Mouse (Mus musculus): ENCODE data around the gene Zfp53. TPM values are rescaled to one million over a fixed set of nuclear protein-coding genes. Genes with fewer than 3 reads are reported as not detected.
A peak's percentile ranks its signal among the peaks of the same experiment; 100 is the strongest.
"Not testable (repeated sequence)": the region's sequence is repeated elsewhere in the genome, so short reads cannot be mapped to it uniquely, and the experiment has no call there.

The Zfp53 gene
- polyA plus RNA-seq (2012; ENCODE audit: insufficient read depth, insufficient read length, low replicate concordance, missing spikeins): not detected in 2 replicates

DNA sequence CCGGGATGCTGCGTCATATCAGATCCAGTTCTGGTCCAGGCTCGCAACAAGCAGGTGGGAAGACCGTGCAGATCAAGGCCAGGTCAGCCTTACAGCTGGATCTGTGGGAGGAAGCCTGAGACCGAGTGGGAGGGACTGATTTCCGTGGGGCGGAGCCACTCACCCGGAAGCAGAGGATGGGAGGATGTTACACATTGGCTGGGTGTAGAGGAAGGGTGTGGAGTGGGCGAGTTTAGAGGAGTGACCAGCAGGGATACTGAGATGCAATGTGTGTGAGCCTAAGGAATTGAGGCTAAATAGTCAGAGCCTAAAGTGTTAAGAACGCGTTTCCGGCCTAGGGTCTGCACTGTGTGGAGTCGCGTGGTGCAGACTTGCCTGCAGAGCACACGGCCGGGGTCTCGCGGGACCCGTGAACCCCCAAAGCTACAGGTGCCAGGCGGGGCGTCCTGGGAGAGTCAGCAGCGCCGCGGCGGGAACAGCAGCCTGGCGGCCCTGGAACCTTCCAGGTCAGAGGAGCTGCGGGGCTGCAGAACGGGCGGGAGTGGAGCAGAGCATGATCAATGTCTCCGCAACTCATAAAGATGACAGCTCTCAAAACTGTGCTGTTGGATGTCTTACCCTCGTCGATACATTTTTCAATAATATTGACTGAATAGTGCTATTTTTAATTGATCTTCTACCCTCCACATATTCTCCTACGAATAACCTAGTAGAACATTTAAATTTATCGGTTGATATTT, at the start of gene Zfp53:
TSS of gene Zfp53 (plus strand) at position 239 of the 740 bp plus-strand sequence.
- no peak within 1 kb of the TSS; the same call in 1 of the 2 replicates for H3K27ac ChIP-seq (ENCODE audit: insufficient read depth, low read depth, low read length)
- H3K4me1 ChIP-seq (ENCODE audit: control insufficient read depth, insufficient read depth, low read length): no peaks in the 10 kb centered on the region
- under 1% methylated on average over 34 of the region's 34 CpGs for WGBS

DNA sequence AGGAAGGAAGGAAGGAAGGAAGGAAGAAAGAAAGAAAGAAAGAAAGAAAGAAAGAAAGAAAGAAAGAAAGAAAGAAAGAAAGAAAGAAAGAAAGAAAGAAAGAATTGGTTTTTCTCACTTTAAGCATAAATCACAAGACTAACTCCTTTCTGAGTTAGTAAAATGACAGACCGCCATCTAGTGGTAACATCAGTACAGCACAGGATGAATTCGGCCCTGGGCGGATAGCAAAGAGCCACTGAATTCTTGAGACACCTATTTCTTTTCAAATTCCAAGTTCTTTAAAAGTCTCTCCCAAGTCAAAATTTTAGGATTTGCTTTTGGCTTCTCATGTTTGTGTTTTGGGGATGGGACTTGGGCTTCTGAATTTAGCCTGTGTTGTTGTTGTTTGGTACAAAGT, 39.1 kb upstream of the Zfp53 start:
- Histone ChIP-seq H3K4me3 (ENCODE audit: insufficient read depth, low read depth, low read length) (peak overlapping the region; percentile 85), H3K4me1 (ENCODE audit: control insufficient read depth, insufficient read depth, low read length) (0 out of 2 replicates have a peak, but pooled peaks cover 2% of the 10 kb centered on the region), H3K27ac (ENCODE audit: insufficient read depth, low read depth, low read length) (peak overlapping the region; percentile 53; the same call in 1 of the 2 replicates)
- WGBS: 0% methylated on average over 3 of the region's 3 CpGs
- TF ChIP-seq POLR2A (IDR thresholded peaks at IDR 0.05; ENCODE audit: insufficient read depth, low read depth, low read length) (no peak), CTCF (IDR thresholded peaks at IDR 0.05; ENCODE audit: insufficient read depth, low read depth, low read length) (no peak)

More for the DNA sequence above, at the start of gene Zfp53:
- H3K4me3 ChIP-seq (ENCODE audit: insufficient read depth, low read depth, low read length): peak within 1 kb of the TSS; percentile 71
- no peak for TF ChIP-seq CTCF (IDR thresholded peaks at IDR 0.05; ENCODE audit: insufficient read depth, low read depth, low read length)
- 0 out of 2 replicates have a peak, but pooled peaks have one; percentile 33 for TF ChIP-seq POLR2A (IDR thresholded peaks at IDR 0.05; ENCODE audit: insufficient read depth, low read depth, low read length)

DNA sequence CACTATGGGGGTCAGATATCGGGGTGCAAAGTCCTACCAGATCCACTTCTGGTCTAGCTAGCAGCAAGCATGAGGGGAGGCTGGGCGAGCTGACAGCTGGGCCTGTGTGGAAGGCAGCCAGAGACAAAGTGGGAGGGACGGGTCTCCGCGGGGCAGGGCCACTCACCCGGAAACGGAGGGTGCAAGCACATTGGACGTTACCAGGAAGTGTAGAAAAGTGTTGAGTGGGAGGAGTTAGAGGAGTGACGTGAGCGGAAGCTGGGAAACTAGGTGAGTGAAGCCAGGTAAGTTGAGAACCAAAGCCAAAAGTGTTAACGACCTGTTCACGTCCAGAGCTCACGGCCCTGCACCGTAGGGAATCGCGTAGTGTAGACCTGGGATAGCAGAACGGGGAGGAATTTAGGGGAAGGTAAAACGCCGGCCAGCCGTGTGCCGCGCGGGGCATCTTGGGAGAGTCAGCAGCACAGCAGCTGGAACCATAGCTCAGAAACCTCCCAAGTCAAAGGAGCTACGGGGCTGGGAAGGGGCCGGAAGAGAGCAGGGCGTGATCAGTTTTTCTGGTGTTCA, 38.6 kb upstream of the Zfp53 start, which contains the start of gene Zfp51:
TSS of gene Zfp51 (plus strand) at position 237 of the 567 bp plus-strand sequence.
- WGBS: under 1% methylated on average over 26 of the region's 26 CpGs
- Histone ChIP-seq H3K27ac (ENCODE audit: insufficient read depth, low read depth, low read length) (peak within 1 kb of the TSS; percentile 80), H3K4me3 (ENCODE audit: insufficient read depth, low read depth, low read length) (peak within 1 kb of the TSS; percentile 85), H3K4me1 (ENCODE audit: control insufficient read depth, insufficient read depth, low read length) (0 out of 2 replicates have a peak, but pooled peaks cover 2% of the 10 kb centered on the region)
- TF ChIP-seq POLR2A (IDR thresholded peaks at IDR 0.05; ENCODE audit: insufficient read depth, low read depth, low read length) (peak; percentile 21; the same call in 1 of the 2 replicates), CTCF (IDR thresholded peaks at IDR 0.05; ENCODE audit: insufficient read depth, low read depth, low read length) (no peak)

DNA sequence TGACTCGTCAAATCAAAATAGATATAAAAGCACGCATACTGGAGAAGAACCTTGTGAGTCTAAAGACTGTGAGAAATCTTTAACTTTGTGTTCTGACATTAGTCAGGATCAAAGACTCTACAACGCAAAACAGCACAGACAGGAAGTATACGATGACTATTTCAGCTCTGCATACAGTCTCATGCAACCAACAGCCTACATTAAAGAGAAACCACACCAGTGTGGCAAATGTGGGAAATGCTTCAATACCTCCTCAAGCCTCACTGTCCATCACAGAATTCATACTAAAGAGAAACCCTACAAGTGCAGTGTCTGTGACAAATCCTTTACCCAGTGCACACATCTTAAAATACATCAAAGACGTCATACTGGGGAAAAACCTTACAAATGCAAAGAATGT, 25.2 kb upstream of the Zfp53 start:
- H3K4me1 ChIP-seq (ENCODE audit: control insufficient read depth, insufficient read depth, low read length): no peaks in the 10 kb centered on the region
- no peak overlapping the region for H3K4me3 ChIP-seq (ENCODE audit: insufficient read depth, low read depth, low read length)
- TF ChIP-seq POLR2A (IDR thresholded peaks at IDR 0.05; ENCODE audit: insufficient read depth, low read depth, low read length) (no peak), CTCF (IDR thresholded peaks at IDR 0.05; ENCODE audit: insufficient read depth, low read depth, low read length) (no peak)
- 98% methylated on average over 5 of the region's 5 CpGs for WGBS
- H3K27ac ChIP-seq (ENCODE audit: insufficient read depth, low read depth, low read length): no peak overlapping the region

DNA sequence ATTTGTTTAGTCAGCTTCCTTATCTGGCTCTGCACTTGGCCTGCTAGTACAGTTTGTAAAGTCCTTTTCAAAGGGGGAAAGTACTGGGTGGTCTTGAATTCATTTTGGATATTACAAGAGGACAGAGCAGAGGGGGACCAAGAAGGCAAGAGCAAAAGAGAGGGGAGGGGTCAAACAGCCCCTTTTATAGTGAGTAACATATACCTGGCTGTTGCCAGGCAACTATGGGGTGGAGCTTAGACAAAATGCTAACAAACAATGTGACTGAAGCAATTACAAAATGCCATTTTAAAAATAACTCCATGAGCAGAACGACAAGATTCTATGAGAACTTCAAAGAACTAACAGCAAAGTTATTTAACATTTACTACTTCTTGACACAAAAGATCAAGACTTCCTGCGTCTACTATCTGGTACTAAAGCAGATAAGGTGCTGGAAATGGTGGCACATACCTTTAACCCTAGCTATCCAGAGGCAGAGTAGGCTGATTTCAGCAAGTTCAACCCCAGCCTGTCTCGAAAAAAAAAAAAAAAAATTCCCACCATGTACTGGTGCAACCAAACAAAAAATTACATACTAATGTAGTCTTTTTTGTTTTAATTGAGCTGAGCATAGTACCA, 16.7 kb upstream of the Zfp53 start:
- Histone ChIP-seq H3K4me3 (ENCODE audit: insufficient read depth, low read depth, low read length) (no peak overlapping the region), H3K27ac (ENCODE audit: insufficient read depth, low read depth, low read length) (no peak overlapping the region), H3K4me1 (ENCODE audit: control insufficient read depth, insufficient read depth, low read length) (no peaks in the 10 kb centered on the region)
- TF ChIP-seq POLR2A (IDR thresholded peaks at IDR 0.05; ENCODE audit: insufficient read depth, low read depth, low read length) (no peak), CTCF (IDR thresholded peaks at IDR 0.05; ENCODE audit: insufficient read depth, low read depth, low read length) (no peak)
- 68% methylated on average over 3 of the region's 3 CpGs for WGBS

DNA sequence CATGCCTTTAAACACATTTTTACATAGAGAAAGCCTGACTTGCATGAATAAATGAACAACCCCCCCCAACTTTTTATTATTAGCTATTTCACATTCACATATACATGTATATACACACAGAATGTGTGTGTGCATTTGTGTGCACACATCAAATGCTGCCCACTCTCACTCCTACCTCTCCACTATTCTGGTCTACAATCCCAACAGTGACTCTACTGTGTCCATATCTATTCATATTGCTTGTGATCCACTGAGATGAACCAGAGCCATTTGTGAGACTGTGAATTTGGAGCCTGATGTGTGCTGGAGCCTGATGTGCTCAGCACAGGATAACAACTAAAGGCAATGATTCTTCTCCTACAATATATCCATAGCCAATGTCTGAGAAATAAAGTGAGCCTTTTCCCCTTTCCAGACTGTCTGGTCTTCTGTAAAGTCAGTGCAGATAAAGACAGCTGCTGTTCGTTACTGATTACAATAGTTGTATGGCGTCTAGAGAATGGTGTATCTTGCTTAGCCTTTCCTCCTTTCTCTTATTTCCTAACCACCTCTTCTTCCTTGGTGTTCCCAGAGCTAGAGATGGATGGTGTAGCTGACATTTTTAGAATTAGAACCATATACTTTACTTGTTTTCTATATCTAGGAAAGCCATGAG, 16.0 kb upstream of the Zfp53 start:
- Histone ChIP-seq H3K27ac (ENCODE audit: insufficient read depth, low read depth, low read length) (no peak overlapping the region), H3K4me1 (ENCODE audit: control insufficient read depth, insufficient read depth, low read length) (no peaks in the 10 kb centered on the region), H3K4me3 (ENCODE audit: insufficient read depth, low read depth, low read length) (no peak overlapping the region)
- 70% methylated on average over 2 of the region's 2 CpGs for WGBS
- no peak for TF ChIP-seq POLR2A (IDR thresholded peaks at IDR 0.05; ENCODE audit: insufficient read depth, low read depth, low read length)
- no peak for TF ChIP-seq CTCF (IDR thresholded peaks at IDR 0.05; ENCODE audit: insufficient read depth, low read depth, low read length)

DNA sequence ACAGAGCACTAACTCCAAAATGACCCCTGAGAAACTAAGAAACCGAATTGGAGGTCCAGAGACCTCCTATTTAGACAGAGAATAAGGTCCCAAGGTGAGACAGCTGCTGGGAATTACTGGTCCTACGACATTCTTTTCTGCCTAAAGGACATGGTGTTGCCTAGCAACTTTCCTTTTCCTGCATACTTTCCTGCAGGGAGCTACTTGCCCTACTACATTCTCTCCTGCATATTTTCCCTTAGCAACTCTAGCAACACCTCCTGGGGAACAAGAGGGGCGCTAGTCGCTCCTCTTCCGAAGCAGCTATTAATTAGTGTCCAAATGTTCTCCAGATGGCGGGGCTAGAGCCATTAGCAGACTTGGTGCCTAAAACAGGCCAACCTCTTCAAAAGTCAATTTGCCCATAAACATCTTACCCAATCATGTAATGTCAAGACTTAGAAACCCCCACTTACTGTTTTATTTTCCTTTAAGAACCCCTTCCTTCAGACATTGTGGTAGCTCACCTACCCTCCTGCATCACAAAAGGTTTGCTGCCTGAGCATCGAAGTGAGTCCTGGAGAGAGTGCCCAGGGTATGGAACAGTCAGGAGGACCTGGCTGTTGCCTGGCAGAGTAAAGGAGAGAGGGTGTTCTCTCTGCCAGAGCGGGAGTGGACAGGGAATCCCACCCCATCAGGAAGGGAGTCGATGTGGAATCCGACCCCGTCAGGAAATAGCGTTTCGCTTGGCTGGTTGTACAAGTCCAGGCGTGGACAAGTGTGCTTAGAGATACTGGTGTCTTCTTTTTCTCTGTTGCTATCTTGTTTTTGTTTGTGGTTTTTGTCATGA, 15.2 kb upstream of the Zfp53 start:
- WGBS: 45% methylated on average over 14 of the region's 14 CpGs
- TF ChIP-seq CTCF (IDR thresholded peaks at IDR 0.05; ENCODE audit: insufficient read depth, low read depth, low read length): no peak
- TF ChIP-seq POLR2A (IDR thresholded peaks at IDR 0.05; ENCODE audit: insufficient read depth, low read depth, low read length): no peak
- Histone ChIP-seq H3K4me1 (ENCODE audit: control insufficient read depth, insufficient read depth, low read length) (no peaks in the 10 kb centered on the region), H3K4me3 (ENCODE audit: insufficient read depth, low read depth, low read length) (no peak overlapping the region), H3K27ac (ENCODE audit: insufficient read depth, low read depth, low read length) (no peak overlapping the region)

DNA sequence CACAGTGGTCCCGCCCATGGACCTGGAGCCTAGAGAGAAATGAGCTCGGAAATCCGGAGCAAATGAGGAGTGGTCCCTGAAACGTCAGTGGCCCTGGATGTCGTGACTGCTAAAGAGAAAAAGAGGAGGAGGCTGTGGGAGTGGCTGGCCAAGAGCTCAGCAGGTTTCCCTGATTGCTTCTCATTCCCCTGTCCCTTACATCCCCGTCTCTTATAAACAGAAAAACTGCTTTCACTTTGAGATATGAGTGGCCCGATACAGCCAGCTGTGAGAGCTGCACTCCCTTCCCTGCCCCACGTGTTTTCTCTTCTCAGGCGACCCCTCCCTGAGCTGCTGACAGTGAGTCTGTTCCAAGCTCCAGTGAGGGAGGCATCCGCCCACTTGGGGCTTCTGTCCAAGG, 14.1 kb upstream of the Zfp53 start:
- H3K27ac ChIP-seq (ENCODE audit: insufficient read depth, low read depth, low read length); H3K4me1 ChIP-seq (ENCODE audit: control insufficient read depth, insufficient read depth, low read length); H3K4me3 ChIP-seq (ENCODE audit: insufficient read depth, low read depth, low read length): not testable (repeated sequence)
- 18% methylated on average over 10 of the region's 10 CpGs for WGBS

DNA sequence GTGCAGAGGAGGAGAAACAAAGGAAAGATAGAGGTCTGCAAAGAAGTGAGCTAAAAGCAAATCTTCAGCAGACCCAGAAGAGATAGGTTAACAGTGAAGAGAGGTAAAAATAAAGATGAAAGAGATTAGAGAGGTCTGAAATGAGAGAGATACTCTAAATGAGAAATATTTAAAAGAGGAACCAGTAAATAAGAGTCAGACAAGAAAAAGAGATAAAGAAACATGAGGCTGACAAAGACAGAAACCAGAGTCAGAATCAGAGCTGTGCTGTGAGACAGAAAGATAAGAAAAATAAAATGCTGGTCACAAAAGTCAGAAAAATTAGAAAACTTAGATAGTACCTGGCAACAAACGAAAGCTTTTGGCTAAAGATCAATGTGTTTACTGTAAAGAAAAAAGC, 13.5 kb upstream of the Zfp53 start:
- H3K27ac ChIP-seq (ENCODE audit: insufficient read depth, low read depth, low read length); H3K4me3 ChIP-seq (ENCODE audit: insufficient read depth, low read depth, low read length); H3K4me1 ChIP-seq (ENCODE audit: control insufficient read depth, insufficient read depth, low read length): not testable (repeated sequence)
- WGBS: 70% methylated on average over 1 of the region's 1 CpGs

DNA sequence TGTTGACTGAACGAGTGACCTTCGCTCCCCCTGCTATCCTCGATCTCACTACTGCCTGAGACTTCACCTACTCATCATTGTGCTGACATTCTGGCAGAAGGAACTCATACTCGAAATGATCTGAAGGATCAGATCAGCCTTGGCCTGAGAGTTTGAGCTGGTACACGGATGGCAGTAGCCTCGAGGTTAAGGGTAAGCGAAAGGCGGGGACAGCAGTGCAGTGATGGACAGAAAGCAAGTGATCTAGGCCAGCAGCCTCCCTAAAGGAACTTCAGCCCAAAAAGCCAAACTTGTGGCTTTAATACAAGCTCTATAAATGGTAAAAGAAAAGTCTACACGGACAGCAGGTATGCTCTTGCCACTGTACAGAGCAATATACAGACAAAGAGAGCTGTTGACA, 12.4 kb upstream of the Zfp53 start:
- H3K4me1 ChIP-seq (ENCODE audit: control insufficient read depth, insufficient read depth, low read length); H3K4me3 ChIP-seq (ENCODE audit: insufficient read depth, low read depth, low read length); H3K27ac ChIP-seq (ENCODE audit: insufficient read depth, low read depth, low read length): not testable (repeated sequence)
- WGBS: 83% methylated on average over 4 of the region's 9 CpGs

DNA sequence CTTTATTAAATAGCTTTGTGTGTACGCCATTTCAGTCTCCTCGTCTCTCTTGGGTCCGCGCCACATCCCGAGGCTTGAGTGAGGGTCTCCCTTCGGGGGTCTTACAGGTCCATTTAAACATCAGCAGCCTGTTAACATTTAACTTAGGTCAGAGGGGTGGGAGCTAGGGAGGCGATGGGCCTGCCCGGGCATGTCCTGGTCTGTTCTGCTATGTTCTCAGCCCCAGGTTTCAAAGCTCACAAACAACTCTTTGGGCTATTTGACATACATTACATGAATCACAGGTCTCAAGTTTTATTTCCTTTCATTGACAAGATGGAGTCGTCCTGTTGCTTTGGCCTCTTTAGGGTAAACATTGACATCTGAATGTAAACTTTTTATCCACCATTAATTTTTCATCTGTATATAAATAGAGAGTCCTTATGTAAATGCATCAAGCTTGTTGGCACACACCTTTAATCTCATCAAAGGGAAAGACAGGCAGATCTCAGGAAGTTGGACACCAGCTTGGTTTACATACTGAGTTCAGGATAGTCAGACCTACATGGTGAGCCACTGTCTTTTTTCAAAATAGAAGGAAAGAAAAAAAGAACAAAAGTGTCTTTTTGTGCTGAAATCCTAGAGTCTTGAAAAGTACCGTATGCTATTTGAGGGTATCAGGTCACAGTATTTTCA, 10.6 kb upstream of the Zfp53 start:
- WGBS: 92% methylated on average over 10 of the region's 10 CpGs
- H3K27ac ChIP-seq (ENCODE audit: insufficient read depth, low read depth, low read length); H3K4me1 ChIP-seq (ENCODE audit: control insufficient read depth, insufficient read depth, low read length): not testable (repeated sequence)

More for the DNA sequence above, 10.6 kb upstream of the Zfp53 start:
- not testable (repeated sequence) for H3K4me3 ChIP-seq (ENCODE audit: insufficient read depth, low read depth, low read length)
